Mouse (Mus musculus): ENCODE results near the gene Tufm. TPM values are rescaled to one million over a fixed set of nuclear protein-coding genes. Genes with fewer than 3 reads are reported as not detected.

Gene Tufm
- polyA plus RNA-seq, 1 experiment from 2014 or later = 116 TPM

DNA sequence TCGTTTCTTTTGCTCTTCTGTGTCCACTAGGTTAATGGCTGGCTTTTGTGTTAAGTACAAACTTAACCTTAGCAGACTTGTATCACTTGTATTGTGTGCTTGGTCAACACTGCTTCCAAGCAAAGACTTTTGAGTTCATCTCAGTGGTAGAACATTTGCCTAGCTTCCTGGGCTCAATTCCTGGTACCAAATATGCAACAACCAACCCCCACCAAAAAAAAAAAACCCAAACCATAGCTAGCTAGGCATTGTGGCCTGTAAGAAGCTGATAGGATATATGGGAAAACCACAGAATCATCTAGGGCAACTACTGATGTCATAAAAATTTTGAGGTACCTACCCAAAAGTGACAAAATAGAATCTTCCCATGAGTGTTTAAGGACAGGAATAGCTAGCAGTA, 3.8 kb downstream of the Tufm start:
- Histone ChIP-seq H3K27me3 (ENCODE audit: control insufficient read depth, insufficient read depth, low read length) (no peaks in the 10 kb centered on the region), H3K27ac (no peak overlapping the region), H3K4me1 (replicated peaks; ENCODE audit: control insufficient read depth, insufficient read depth, low read length) (0 out of 2 replicates have a peak, but pooled peaks cover 8% of the 10 kb centered on the region), H3K36me3 (replicated peaks; ENCODE audit: control insufficient read depth, insufficient read depth) (peaks cover 69% of the 10 kb centered on the region), H3K9me3 (ENCODE audit: control insufficient read depth, low read length) (no peaks in the 10 kb centered on the region), H3K9ac (no peak overlapping the region), H3K4me3 (replicated peaks; ENCODE audit: low read length) (no peak overlapping the region), H3K4me2 (replicated peaks) (no peak overlapping the region)
- ATAC-seq (ENCODE audit: low FRiP score) = no peak
- no peak for DNase-seq (ENCODE audit: low spot score)
- 90% methylated on average over 1 of the region's 1 CpGs for WGBS

DNA sequence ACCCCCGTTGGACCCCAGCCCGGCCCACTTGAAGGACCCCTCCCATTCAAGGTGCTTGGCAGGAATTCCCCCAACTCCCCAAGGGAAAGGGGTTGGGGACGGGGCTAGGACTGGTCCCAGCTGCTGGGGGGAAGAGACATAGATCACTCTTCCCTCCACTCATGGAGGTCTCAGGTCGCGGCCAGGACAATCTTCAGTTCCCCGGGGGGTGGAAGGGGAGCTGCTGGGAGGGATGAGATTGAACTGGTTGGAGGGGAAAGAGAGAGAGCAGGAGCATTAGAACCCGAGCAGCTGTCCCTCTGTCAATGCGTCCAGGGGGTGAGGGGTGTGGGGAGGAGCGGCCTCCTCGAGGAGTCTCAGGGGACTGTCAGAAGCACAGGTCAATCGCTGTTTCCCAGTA, 4.8 kb downstream of the Tufm start:
- H3K4me1 ChIP-seq (replicated peaks; ENCODE audit: control insufficient read depth, insufficient read depth, low read length) = 0 out of 2 replicates have a peak, but pooled peaks cover 8% of the 10 kb centered on the region
- ATAC-seq (ENCODE audit: low FRiP score) (no peak), DNase-seq (ENCODE audit: low spot score) (no peak)
- peaks cover 79% of the 10 kb centered on the region for H3K36me3 ChIP-seq (replicated peaks; ENCODE audit: control insufficient read depth, insufficient read depth)
- H3K4me2 ChIP-seq (replicated peaks) = no peak overlapping the region
- WGBS = 47% methylated on average over 11 of the region's 11 CpGs
- no peak overlapping the region for H3K27ac ChIP-seq
- H3K4me3 ChIP-seq (replicated peaks; ENCODE audit: low read length) = no peak overlapping the region
- H3K27me3 ChIP-seq (ENCODE audit: control insufficient read depth, insufficient read depth, low read length) = no peaks in the 10 kb centered on the region
- no peaks in the 10 kb centered on the region for H3K9me3 ChIP-seq (ENCODE audit: control insufficient read depth, low read length)
- H3K9ac ChIP-seq = no peak overlapping the region

DNA sequence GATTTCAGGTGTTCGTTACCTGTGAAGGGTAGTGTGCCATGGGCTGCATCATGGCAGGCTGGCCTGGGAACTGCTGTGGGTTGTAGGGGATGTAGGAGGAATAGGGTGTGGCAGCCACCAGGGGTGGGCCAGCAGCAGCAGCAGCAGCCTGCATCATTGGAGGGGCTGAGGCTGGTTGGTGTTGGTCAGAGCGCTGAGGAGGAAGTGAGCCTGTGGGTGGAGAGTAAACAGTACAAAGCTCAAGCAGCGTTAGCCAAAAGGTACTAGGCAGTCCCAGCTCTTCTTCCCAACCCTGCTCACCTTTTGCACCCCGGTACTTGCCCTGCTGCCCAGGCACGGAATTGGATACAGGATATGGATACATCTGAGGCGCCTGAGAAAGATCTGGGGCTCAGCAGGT, 7.0 kb downstream of the Tufm start:
- Histone ChIP-seq H3K4me3 (replicated peaks; ENCODE audit: low read length) (no peak overlapping the region), H3K27me3 (ENCODE audit: control insufficient read depth, insufficient read depth, low read length) (no peaks in the 10 kb centered on the region), H3K9me3 (ENCODE audit: control insufficient read depth, low read length) (no peaks in the 10 kb centered on the region), H3K4me2 (replicated peaks) (no peak overlapping the region), H3K36me3 (replicated peaks; ENCODE audit: control insufficient read depth, insufficient read depth) (peaks cover 97% of the 10 kb centered on the region), H3K27ac (no peak overlapping the region), H3K9ac (no peak overlapping the region), H3K4me1 (replicated peaks; ENCODE audit: control insufficient read depth, insufficient read depth, low read length) (no peaks in the 10 kb centered on the region)
- DNase-seq (ENCODE audit: low spot score) = no peak
- ATAC-seq (ENCODE audit: low FRiP score) = no peak
- 97% methylated on average over 6 of the region's 6 CpGs for WGBS

DNA sequence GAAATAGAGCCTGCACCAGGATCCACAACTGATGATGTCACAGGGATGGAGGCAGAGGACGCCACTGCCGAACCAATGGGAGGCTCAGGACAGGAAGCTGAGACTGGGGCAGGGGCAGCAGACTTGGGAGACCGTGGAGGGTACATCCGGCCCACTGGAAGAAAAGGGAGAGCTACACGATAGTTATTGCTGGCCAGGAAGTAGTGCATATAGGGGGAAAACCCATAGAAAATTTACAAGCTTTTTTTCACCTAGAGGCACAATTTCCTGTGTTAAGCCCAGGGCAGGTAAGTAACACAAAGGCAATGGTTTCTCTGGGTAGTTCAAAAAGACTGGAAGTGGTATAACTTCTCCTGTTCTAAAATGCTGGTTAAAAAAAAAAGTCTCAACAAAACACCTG, 9.3 kb downstream of the Tufm start:
- Histone ChIP-seq H3K9me3 (ENCODE audit: control insufficient read depth, low read length) (no peaks in the 10 kb centered on the region), H3K9ac (no peak overlapping the region), H3K4me3 (replicated peaks; ENCODE audit: low read length) (no peak overlapping the region), H3K36me3 (replicated peaks; ENCODE audit: control insufficient read depth, insufficient read depth) (peaks cover 98% of the 10 kb centered on the region), H3K27me3 (ENCODE audit: control insufficient read depth, insufficient read depth, low read length) (no peaks in the 10 kb centered on the region), H3K27ac (no peak overlapping the region), H3K4me1 (replicated peaks; ENCODE audit: control insufficient read depth, insufficient read depth, low read length) (peaks cover 9% of the 10 kb centered on the region; the same call in 1 of the 2 replicates), H3K4me2 (replicated peaks) (no peak overlapping the region)
- no peak for DNase-seq (ENCODE audit: low spot score)
- WGBS = 95% methylated on average over 5 of the region's 5 CpGs
- ATAC-seq (ENCODE audit: low FRiP score) = no peak

DNA sequence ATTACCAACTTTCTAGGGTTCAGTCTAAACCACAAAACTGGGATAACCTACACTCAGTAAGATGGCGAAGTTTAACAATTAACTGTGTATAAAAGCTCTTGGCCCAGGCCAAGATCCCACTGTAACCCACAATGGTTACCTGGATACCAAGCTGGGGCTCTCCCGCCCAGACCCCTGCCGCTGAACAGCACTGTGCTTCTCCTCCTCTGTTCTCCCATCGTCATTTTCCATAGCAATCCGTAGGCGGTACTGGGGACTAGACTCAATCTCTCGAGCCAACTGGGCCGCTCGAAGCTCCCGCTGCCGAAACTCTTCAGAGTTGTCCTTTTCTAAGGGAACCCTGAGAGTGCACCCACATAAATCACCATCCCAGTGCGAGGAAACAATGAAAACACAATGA, 10.8 kb downstream of the Tufm start:
- ATAC-seq (ENCODE audit: low FRiP score) (no peak), DNase-seq (ENCODE audit: low spot score) (no peak)
- Histone ChIP-seq H3K4me1 (replicated peaks; ENCODE audit: control insufficient read depth, insufficient read depth, low read length) (peaks cover 11% of the 10 kb centered on the region; the same call in 1 of the 2 replicates), H3K9ac (no peak overlapping the region), H3K27ac (no peak overlapping the region), H3K27me3 (ENCODE audit: control insufficient read depth, insufficient read depth, low read length) (no peaks in the 10 kb centered on the region), H3K36me3 (replicated peaks; ENCODE audit: control insufficient read depth, insufficient read depth) (peaks cover 83% of the 10 kb centered on the region), H3K4me2 (replicated peaks) (no peak overlapping the region), H3K9me3 (ENCODE audit: control insufficient read depth, low read length) (no peaks in the 10 kb centered on the region), H3K4me3 (replicated peaks; ENCODE audit: low read length) (no peak overlapping the region)
- 89% methylated on average over 12 of the region's 12 CpGs for WGBS

DNA sequence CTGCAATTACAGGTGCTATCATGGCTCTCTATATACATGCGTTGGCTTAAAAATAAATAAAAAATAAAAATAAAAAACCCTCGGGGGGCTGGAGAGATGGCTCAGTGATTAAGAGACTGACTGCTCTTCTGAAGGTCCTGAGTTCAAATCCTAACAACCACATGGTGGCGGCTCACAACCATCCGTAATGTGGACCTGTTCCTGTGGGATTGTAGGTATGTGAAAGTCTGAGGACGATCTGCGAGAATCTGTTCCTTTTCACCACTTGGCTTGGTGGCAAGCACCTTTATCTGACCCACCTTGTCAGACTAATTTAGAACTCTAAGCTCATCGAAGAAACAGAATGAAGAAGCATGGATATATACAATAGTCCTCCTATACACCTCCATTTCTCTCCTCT, 12.3 kb downstream of the Tufm start:
- Histone ChIP-seq H3K4me3 (replicated peaks; ENCODE audit: low read length) (no peak overlapping the region), H3K27ac (no peak overlapping the region), H3K9me3 (ENCODE audit: control insufficient read depth, low read length) (no peaks in the 10 kb centered on the region), H3K9ac (no peak overlapping the region), H3K27me3 (ENCODE audit: control insufficient read depth, insufficient read depth, low read length) (no peaks in the 10 kb centered on the region), H3K36me3 (replicated peaks; ENCODE audit: control insufficient read depth, insufficient read depth) (peaks cover 69% of the 10 kb centered on the region), H3K4me1 (replicated peaks; ENCODE audit: control insufficient read depth, insufficient read depth, low read length) (peaks cover 11% of the 10 kb centered on the region; the same call in 1 of the 2 replicates), H3K4me2 (replicated peaks) (no peak overlapping the region)
- DNase-seq (ENCODE audit: low spot score) = no peak
- ATAC-seq (ENCODE audit: low FRiP score) = no peak
- 98% methylated on average over 7 of the region's 7 CpGs for WGBS

DNA sequence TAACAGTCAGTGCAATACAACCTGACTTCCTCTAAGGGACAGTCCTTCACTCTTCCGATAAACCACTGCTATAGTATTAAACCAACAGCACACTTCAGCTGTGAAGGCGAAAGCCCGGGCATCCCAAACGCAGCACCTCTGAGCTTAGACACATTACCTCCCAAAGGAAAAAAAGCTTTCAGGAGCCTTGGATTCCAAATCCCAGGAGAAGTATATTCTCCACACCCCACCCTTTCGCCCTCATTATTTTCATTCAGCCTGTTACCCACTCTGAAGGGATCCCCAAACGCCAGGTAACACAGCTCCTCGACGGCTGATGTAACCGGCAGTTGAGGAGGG, 14.5 kb downstream of the Tufm start:
- H3K27me3 ChIP-seq (ENCODE audit: control insufficient read depth, insufficient read depth, low read length) = no peaks in the 10 kb centered on the region
- H3K4me1 ChIP-seq (replicated peaks; ENCODE audit: control insufficient read depth, insufficient read depth, low read length) = peaks cover 11% of the 10 kb centered on the region; the same call in 1 of the 2 replicates
- H3K27ac ChIP-seq = peak overlapping the region; percentile 97
- 7% methylated on average over 9 of the region's 9 CpGs for WGBS
- peaks cover 46% of the 10 kb centered on the region for H3K36me3 ChIP-seq (replicated peaks; ENCODE audit: control insufficient read depth, insufficient read depth)
- peak overlapping the region; percentile 81 for H3K4me3 ChIP-seq (replicated peaks; ENCODE audit: low read length)
- DNase-seq (ENCODE audit: low spot score) (no peak), ATAC-seq (ENCODE audit: low FRiP score) (no peak)
- H3K4me2 ChIP-seq (replicated peaks) = peak overlapping the region; percentile 71
- no peaks in the 10 kb centered on the region for H3K9me3 ChIP-seq (ENCODE audit: control insufficient read depth, low read length)
- peak overlapping the region; percentile 91 for H3K9ac ChIP-seq

DNA sequence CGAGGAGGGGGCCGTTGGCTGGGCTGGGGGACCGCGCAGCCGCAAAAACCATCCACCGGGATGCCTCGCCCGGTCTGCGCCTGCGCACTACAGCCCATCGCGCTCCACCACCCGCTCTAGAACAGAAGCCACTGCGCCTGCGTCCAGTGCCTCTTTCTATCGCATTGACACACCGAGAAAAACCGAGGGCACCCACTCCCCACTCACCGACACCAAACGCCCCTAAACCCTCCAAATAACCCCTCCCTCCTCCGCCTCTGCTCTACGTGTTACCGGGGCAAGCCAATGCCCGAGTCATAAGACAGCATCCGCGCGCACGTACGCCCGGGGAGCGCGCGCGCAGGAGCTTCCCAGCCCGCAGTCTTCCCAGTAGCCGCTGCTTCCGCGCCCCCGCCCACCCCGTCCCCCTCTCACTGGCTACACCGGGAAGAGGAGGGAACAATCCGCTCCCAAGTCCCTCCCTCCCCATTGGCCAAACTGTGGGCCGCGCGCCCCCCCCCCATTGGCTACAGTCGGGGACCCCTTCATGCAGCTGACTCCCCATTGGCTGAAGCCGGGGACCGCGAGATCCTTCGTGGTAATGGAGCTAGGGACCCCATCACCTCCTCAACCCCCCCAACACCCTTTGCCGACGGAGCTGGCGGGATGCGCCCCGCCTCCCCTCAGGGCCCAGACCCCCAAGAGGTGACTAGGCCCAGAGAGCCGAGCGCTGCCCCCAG, 15.0 kb downstream of the Tufm start:
- H3K9ac ChIP-seq = peak overlapping the region; percentile 91
- ATAC-seq (ENCODE audit: low FRiP score) = peak; percentile 91
- peak; percentile 92 for DNase-seq (ENCODE audit: low spot score)
- H3K27me3 ChIP-seq (ENCODE audit: control insufficient read depth, insufficient read depth, low read length) = no peaks in the 10 kb centered on the region
- H3K4me2 ChIP-seq (replicated peaks) = peak overlapping the region; percentile 71
- H3K36me3 ChIP-seq (replicated peaks; ENCODE audit: control insufficient read depth, insufficient read depth) = peaks cover 41% of the 10 kb centered on the region
- no peaks in the 10 kb centered on the region for H3K9me3 ChIP-seq (ENCODE audit: control insufficient read depth, low read length)
- peak overlapping the region; percentile 81 for H3K4me3 ChIP-seq (replicated peaks; ENCODE audit: low read length)
- peaks cover 11% of the 10 kb centered on the region; the same call in 1 of the 2 replicates for H3K4me1 ChIP-seq (replicated peaks; ENCODE audit: control insufficient read depth, insufficient read depth, low read length)
- WGBS = under 1% methylated on average over 51 of the region's 57 CpGs
- H3K27ac ChIP-seq = peak overlapping the region; percentile 97

DNA sequence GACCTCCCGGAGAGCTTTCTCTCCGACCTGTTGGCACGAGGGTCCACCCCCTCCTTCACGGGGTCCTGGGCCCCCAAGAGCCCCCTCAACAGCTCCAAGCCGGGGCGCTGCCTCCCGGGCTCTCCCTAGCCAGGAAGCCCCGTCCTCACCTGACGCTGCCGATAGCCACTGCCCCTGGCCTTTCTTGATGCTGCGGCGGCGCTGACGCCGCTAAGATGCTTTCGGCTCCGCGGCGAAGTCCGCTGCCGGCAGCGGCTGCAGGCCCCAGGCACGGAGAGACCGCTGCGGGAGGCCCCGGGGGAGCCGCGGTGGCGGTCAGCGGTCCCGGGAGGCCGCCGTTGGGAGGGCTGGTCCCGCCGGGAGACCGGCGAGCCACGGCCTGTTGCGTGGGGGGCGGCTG, 15.6 kb downstream of the Tufm start:
- Histone ChIP-seq H3K9me3 (ENCODE audit: control insufficient read depth, low read length) (no peaks in the 10 kb centered on the region), H3K4me1 (replicated peaks; ENCODE audit: control insufficient read depth, insufficient read depth, low read length) (peaks cover 11% of the 10 kb centered on the region; the same call in 1 of the 2 replicates), H3K27me3 (ENCODE audit: control insufficient read depth, insufficient read depth, low read length) (no peaks in the 10 kb centered on the region), H3K9ac (peak overlapping the region; percentile 91), H3K4me2 (replicated peaks) (peak overlapping the region; percentile 55), H3K4me3 (replicated peaks; ENCODE audit: low read length) (peak overlapping the region; percentile 81), H3K27ac (peak overlapping the region; percentile 97), H3K36me3 (replicated peaks; ENCODE audit: control insufficient read depth, insufficient read depth) (peaks cover 35% of the 10 kb centered on the region)
- WGBS = under 1% methylated on average over 38 of the region's 40 CpGs
- DNase-seq (ENCODE audit: low spot score) = no peak
- no peak; the same call in 1 of the 2 replicates for ATAC-seq (ENCODE audit: low FRiP score)
